9 mouse cellular contexts compared by ENCODE assay signal in the genomic region with DNA sequence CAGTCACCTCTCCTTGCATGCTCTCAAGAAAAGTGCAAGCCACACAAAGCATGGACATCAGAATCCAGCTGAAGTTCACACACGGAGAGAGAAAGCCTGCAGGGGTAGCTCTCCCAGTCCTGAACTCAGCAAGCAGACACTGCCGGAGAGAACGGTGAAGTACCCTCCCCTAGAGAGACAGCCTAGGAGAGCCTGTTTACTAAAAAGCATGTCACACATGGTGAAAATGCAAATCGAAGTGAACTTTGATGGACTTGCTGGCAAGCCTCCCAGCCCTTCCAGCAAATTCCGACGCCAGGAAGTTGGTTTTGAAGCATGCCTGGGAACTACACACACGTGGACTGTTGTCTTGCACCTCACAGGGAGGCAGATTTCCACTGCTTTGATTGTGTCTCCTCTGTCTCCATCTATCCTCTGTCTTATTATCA. TPM values are rescaled to one million over a fixed set of nuclear protein-coding genes. Genes with fewer than 3 reads are reported as not detected.
DNase-seq lines count a peak whose midpoint lies in the region; ATAC-seq and TF ChIP-seq lines count a peak whose summit lies in the region.
"Had no signal": no experiment of that assay in that cellular context is flagged by ENCODE, and none has a peak within 500 bp of the region (broad histone marks: within the 10 kb centered on the region; RNA-seq: fewer than 3 reads in every experiment).

No protein-coding gene starts in this region.

- intact Hi-C loops in heart, postnatal 25 days (cut with DNase I), result no loop called here

- peak; percentile 22 to 42 for DNase-seq in heart, adult 18-20 months
- DNase-seq in heart, postnatal 25 days (ENCODE audit: low spot score), result no peak
- peak; percentile 75 for DNase-seq in NIH3T3 (ENCODE audit: low read depth)
- peak; percentile 62 for DNase-seq in heart, postnatal 0 days (ENCODE audit: low spot score)
- no peak for DNase-seq in cerebellum, adult 11 months
- no peak for DNase-seq in urinary bladder, postnatal 25 days (ENCODE audit: low spot score)
- no peak for DNase-seq in thymus, postnatal 10 days (ENCODE audit: low spot score in 2 of 2)

- ATAC-seq in heart, postnatal 0 days (ENCODE audit: insufficient read depth, low read depth), result no peak
- ATAC-seq in limb, embryonic 15.5 days (ENCODE audit: insufficient number of reproducible peaks, low FRiP score, low TSS enrichment, low read depth), result no peak

- no peak overlapping the region for H3K4me2 ChIP-seq in heart, postnatal 0 days (ENCODE audit: low read depth, low read length)
- H3K4me2 ChIP-seq in limb, embryonic 15.5 days, result no peak overlapping the region

- no peaks in the 10 kb centered on the region for H3K36me3 ChIP-seq in heart, postnatal 0 days (replicated peaks; ENCODE audit: control insufficient read depth, insufficient read depth, low read length)
- no peaks in the 10 kb centered on the region for H3K36me3 ChIP-seq in limb, embryonic 15.5 days
- H3K36me3 ChIP-seq: G1E had no signal

- H3K9me3 ChIP-seq in heart, postnatal 0 days (replicated peaks; ENCODE audit: control insufficient read depth, low read length), result no peaks in the 10 kb centered on the region
- no peaks in the 10 kb centered on the region for H3K9me3 ChIP-seq in limb, embryonic 15.5 days

- no peak overlapping the region for H3K9ac ChIP-seq in heart, postnatal 0 days (replicated peaks; ENCODE audit: low read depth, low read length)
- no peak overlapping the region for H3K9ac ChIP-seq in limb, embryonic 15.5 days

- H3K27ac ChIP-seq in heart, postnatal 0 days (ENCODE audit: low read depth), result peak overlapping the region; percentile 60
- 0 out of 2 replicates have a peak overlapping the region, but pooled peaks have one; percentile 35 for H3K27ac ChIP-seq in limb, embryonic 15.5 days

- 0 out of 2 replicates have a peak, but pooled peaks have one; percentile 30 for TF ChIP-seq EP300 in heart, postnatal 0 days (IDR thresholded peaks at IDR 0.05; ENCODE audit: low read depth)

- WGBS in heart, postnatal 0 days, result 5% methylated on average over 7 of the region's 7 CpGs
- 5% methylated on average over 7 of the region's 7 CpGs for WGBS in limb, embryonic 15.5 days

- no peaks in the 10 kb centered on the region for H3K27me3 ChIP-seq in heart, postnatal 0 days (ENCODE audit: control insufficient read depth, insufficient read depth, low read length)
- no peaks in the 10 kb centered on the region for H3K27me3 ChIP-seq in limb, embryonic 15.5 days

- peaks cover 47% of the 10 kb centered on the region for H3K4me1 ChIP-seq in heart, postnatal 0 days (ENCODE audit: control insufficient read depth, insufficient read depth)
- peaks cover 58% of the 10 kb centered on the region for H3K4me1 ChIP-seq in limb, embryonic 15.5 days

- no peak overlapping the region for H3K4me3 ChIP-seq in heart, postnatal 0 days (ENCODE audit: low read depth, low read length)
- no peak overlapping the region for H3K4me3 ChIP-seq in limb, embryonic 15.5 days

- TF ChIP-seq CTCF in heart, postnatal 0 days (IDR thresholded peaks at IDR 0.05; ENCODE audit: low read depth), result peak; percentile 18; the same call in 1 of the 2 replicates

RNA-seq across cellular contexts. Expression of a gene that starts 7.0 kb away (rescaled TPM):
- 100 to 1,000 TPM; 101 to 128 TPM for total RNA-seq in heart, adult 18-20 months (2021)
- total RNA-seq in heart, postnatal 25 days (2021), result 10 to 100 TPM; 63.9 to 71.4 TPM
- total RNA-seq in heart, postnatal 0 days (2014; rRNA removed; ENCODE audit: low replicate concordance), result 132 and 175 TPM in 2 replicates
- 9.6 and 9.8 TPM in 2 replicates for polyA plus RNA-seq in heart, postnatal 0 days (2015; fragmentation: Nextera tagmentation; extraction: Ambion mirVana)
- polyA plus RNA-seq in limb, embryonic 15.5 days (2015; fragmentation: Nextera tagmentation; extraction: Ambion mirVana), result 11.0 and 12.8 TPM in 2 replicates

Comparison
In these comparisons a context has a peak if more than half of its experiments do, and no peak if none do; other contexts are left out.
1. DNase-seq: peak in heart, adult 18-20 months (2 of 2), NIH3T3 (single experiment) and heart, postnatal 0 days (single experiment); none in heart, postnatal 25 days (single experiment), cerebellum, adult 11 months (single experiment), urinary bladder, postnatal 25 days (single experiment) and thymus, postnatal 10 days (0 of 2).